Mouse (Mus musculus) A20 (cell line): Measurements from ENCODE around the gene Mpv17.

Experiments
- DNase-seq: peaks from one replicate; pipeline ENCODE4 v3.0.0-alpha.2; 2011; ENCODE audit warnings: low read depth, low spot score

Gene Mpv17

GRCm38 (mm10) chr5:31154152-31154553, at the start of gene Mpv17:
Gene Mpv17, minus strand, starts transcription at chr5:31154251.
- DNase-seq: peak; percentile 89

- no peak for DNase-seq
Observed at GRCm38 (mm10) chr5:31202933-31203332, 48.9 kb upstream of the Mpv17 start.

DNA sequence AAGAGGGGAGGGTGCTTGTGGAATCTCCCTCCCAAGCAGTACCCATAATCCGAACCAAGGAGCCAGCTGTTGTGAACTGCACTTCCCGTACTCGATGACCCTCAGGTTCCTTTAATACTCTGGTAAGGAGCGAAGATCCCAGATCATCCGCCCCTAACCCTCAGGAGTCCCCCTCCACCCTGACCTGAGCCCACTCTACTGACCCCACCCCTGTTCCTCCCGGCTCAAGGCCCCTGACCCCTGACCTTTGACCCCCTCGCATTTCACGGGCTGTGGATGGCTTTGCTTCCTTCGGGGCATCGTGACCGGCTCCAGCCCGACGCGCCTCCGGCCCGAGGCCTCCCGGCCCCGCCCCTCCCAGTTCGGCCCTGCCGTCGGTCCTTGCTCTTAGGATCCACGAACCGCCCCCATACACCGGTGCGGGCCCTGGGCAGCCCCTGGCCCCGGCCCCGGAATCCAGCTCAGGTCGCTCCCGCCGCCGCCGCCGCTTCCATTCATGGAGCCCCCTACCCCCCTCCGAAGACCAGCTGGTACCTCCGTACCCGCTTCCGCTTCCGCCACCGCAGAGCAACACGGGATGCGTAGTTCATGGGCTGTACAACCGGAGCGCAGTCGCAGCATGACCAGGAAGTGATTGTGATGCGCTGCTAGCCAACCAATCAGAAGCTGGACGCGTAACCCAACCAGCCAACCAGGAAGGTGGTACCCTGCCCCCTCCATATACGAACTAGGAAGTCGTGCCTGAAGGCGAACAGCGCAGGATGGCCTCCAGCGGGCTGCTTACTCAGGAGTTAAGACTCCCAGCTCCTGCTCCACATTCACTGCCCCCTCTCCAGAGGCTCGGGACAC, 47.9 kb upstream of the Mpv17 start, which contains the start of gene Zfp513:
Gene Zfp513, minus strand, starts transcription at position 562 of the 849 bp plus-strand sequence.
- DNase-seq: peak; percentile 98

GRCm38 (mm10) chr5:31201042-31201741, 47.1 kb upstream of the Mpv17 start:
- peak; percentile 87 for DNase-seq

GRCm38 (mm10) chr5:31200327-31200768, 46.3 kb upstream of the Mpv17 start:
- DNase-seq: peak; percentile 57

DNA sequence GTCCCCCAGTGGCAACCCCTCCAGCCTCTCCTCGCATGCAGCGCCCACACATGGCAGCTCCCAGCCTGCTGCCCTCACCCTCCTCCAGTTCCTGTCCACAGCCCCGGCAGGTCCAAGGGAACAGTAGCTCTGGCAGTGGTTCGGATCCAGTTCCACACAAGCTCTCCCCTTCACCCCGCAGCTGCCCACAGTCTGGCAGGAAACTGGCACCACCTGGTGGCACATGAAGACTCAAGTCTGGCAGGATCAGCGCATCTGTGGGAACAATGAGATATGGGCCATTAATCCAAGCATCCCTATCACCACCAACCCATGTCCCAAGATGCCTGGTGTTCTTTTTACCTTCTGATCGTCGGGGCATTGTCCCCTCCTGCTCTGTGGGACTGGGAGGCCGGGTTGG, 45.8 kb upstream of the Mpv17 start:
- peak; percentile 63 for DNase-seq

- no peak for DNase-seq
Observed at GRCm38 (mm10) chr5:31199321-31199892, 45.4 kb upstream of the Mpv17 start.

GRCm38 (mm10) chr5:31198616-31199320, 44.7 kb upstream of the Mpv17 start:
- DNase-seq: no peak

DNA sequence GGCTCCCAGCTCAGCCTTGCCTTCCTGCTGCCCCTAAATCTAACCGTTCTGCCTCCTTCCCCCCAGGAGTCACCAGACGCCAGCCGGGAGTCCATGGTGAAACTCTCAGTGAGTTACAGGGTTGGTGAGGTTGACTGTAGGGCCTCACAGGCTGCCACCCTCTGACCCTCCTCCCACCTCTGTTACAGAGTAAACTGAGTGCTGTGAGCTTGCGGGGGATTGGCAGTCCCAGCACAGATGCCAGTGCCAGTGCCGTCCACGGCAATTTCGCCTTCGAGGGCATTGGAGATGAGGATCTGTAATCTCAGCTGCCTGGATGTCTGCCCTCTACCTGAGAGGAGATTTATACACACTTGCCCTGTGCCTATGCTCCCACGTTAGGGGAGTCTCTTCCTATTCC, 44.1 kb upstream of the Mpv17 start:
- DNase-seq: no peak

GRCm38 (mm10) chr5:31197072-31197471, 43.0 kb upstream of the Mpv17 start:
- no peak for DNase-seq

GRCm38 (mm10) chr5:31196207-31196606, 42.2 kb upstream of the Mpv17 start:
- no peak for DNase-seq

GRCm38 (mm10) chr5:31195671-31196070, 41.6 kb upstream of the Mpv17 start:
- no peak for DNase-seq

- DNase-seq: no peak
Observed at GRCm38 (mm10) chr5:31194486-31195485, 40.7 kb upstream of the Mpv17 start.

DNA sequence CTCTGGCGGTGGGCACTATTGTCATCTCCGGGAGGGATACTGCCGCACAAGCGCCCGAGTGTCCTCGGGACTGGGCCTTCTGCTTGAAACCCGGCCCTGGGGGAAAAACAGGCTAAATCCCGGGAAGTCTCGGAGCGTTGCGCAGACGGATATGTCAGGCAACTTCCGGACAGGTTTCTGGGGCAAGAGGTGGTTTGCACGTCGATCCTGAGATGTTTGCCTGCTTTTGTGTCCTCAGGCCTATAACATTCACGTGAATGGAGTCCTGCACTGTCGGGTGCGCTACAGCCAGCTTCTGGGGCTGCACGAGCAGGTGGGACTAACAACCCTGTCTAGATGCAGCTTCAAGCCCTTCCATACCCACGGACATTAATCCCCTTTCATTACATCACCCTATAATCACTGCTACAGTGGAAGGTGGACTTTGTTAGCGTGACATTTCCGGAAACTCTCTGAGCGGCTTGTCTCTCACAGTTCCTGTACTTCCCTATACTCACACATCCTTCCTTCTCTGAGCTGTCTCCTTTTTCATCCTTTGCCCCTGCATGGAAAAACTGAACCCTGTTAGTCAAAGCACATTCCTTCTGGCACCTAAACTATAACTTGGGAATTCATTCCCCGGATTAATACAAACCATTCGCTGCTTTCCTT, 39.7 kb upstream of the Mpv17 start:
- peak; percentile 65 for DNase-seq

DNA sequence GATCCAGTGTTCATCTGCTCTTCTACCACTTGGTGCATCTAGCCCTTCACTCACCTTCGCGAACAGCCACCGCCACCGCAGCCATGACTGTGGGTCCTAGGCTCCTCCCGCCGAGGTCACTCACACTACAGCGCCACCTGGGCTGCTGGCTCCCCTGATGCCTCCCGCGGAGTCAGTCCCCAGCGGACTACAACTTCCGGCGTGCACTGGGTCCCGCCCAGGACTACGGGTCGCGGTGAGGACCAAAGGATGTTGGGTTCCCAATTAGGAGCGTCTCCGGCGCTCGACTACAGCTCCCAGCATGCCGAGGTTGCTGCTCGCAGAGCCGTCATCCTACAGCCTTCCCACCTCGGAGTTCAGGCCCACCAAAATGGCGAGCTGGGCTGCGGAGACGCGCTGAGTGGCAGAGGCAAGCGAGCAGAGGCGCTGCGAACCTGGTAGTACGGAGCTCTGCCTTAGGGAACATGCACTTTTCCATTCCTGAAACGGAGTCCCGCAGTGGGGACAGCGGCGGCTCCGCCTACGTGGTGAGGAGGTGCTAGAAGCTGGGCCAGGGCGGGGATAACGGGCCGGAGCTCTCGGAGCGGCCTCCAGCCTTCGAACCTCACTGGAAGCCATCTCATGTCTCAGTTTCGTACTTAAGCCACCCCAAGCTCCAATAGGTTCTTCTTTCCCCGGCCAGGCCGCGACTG, 39.0 kb upstream of the Mpv17 start, which contains the start of the genes Snx17 and Eif2b4:
Gene Snx17, plus strand, starts transcription at position 289 of the 692 bp plus-strand sequence.
Gene Eif2b4, minus strand, starts transcription at position 492 of the 692 bp plus-strand sequence.
- DNase-seq: peak; percentile 99

DNA sequence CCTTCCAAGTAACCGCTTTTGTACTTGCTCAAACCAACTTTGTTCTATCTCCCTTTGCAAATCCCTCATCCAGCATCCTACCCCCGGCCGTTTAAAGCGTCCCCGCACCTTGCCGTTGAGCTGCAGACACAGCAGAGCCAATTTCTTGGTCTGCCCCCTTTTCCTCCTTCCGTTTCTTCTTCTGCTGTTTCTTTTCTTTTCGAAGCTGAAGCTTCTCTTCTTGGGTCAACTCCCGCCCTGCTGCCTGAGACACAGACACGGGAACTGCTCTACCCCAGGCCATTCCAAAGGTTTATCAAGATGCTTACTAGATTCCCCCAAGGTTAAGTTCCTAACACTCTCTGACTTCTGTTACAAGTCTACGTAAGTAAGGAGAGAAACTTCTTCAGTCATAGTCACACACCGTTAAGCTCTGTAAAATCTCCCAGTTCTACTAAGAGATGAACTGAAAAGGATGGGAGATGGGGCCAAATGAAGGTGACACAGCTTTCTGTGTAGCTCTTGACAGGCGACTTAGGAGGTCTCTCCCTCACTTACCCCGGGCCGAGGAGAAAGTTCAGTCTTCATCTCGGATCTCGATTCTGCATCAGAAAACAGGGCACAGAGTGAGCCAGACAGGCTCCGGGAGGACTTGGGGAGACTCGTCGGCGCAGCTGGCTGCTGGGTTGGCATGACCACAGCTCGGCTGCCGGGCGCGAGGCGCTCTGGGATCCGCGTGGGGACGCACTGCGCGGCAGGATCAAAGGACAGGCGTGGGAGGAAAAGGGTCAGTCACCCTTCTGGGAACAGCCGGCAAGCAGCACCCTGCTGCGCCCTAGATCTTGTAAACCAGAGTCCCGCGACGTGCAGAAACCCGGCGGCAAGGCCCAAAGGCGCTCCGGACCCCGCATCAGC, 38.2 kb upstream of the Mpv17 start:
- DNase-seq: no peak

DNA sequence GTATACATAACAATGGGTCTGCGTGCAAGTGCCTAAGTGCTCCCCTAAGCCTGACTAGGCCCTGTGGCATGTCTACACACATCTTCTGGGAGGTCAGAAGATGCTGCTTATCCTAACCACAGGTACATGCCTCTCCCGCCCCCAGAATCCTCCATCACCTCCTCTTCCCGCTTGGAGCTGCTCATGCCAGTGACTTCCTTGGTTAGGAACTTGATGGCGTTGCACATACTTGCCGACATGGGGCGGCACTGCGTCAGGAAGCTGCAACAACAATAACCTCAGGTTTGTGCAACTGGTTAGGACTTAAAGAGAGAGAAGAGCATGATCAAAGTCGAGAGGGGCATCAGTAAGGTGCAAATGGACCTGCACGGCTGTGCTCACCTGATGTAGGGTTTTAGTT, 36.1 kb upstream of the Mpv17 start:
- no peak for DNase-seq

- peak; percentile 60 for DNase-seq
Observed at GRCm38 (mm10) chr5:31188223-31188840, 34.3 kb upstream of the Mpv17 start.
